Mouse (Mus musculus) thymus, postnatal 14 days (tissue): ENCODE measurements around the gene Gdf11.

ENCODE experiments used
- DNase-seq: peaks from one replicate; pipeline ENCODE4 v3.0.0; 2021

The Gdf11 gene

GRCm38 (mm10) chr10:128890383-128891295 is 879 bp downstream of the Gdf11 start:
- DNase-seq: peak; percentile 45

- peak; percentile 8 for DNase-seq
Measured at GRCm38 (mm10) chr10:128889846-128890245, 1.7 kb downstream of the Gdf11 start.

GRCm38 (mm10) chr10:128888941-128889827 is 2.3 kb downstream of the Gdf11 start:
- peak; percentile 12 for DNase-seq

- DNase-seq: no peak
Measured at GRCm38 (mm10) chr10:128882067-128882466, 9.5 kb downstream of the Gdf11 start.

GRCm38 (mm10) chr10:128878811-128879210 is 12.7 kb downstream of the Gdf11 start:
- no peak for DNase-seq

- DNase-seq: no peak
Measured at GRCm38 (mm10) chr10:128878291-128878690, 13.2 kb downstream of the Gdf11 start.

GRCm38 (mm10) chr10:128870341-128870740 is 21.2 kb downstream of the Gdf11 start:
- no peak for DNase-seq

GRCm38 (mm10) chr10:128866518-128866917 is 25.0 kb downstream of the Gdf11 start:
- no peak for DNase-seq

GRCm38 (mm10) chr10:128866042-128866441 is 25.5 kb downstream of the Gdf11 start:
- no peak for DNase-seq

- DNase-seq: no peak
Measured at GRCm38 (mm10) chr10:128861176-128861575, 30.3 kb downstream of the Gdf11 start.

- DNase-seq: no peak
Measured at GRCm38 (mm10) chr10:128850339-128850738, 41.2 kb downstream of the Gdf11 start.

- DNase-seq: no peak
Measured at GRCm38 (mm10) chr10:128848426-128848825, 43.1 kb downstream of the Gdf11 start.

GRCm38 (mm10) chr10:128846664-128847063 is 44.9 kb downstream of the Gdf11 start:
- DNase-seq: no peak

GRCm38 (mm10) chr10:128845516-128845915 is 46.0 kb downstream of the Gdf11 start:
- DNase-seq: no peak

- no peak for DNase-seq
Measured at GRCm38 (mm10) chr10:128843260-128843659, 48.3 kb downstream of the Gdf11 start.

GRCm38 (mm10) chr10:128840612-128841011 is 50.9 kb downstream of the Gdf11 start:
- DNase-seq: no peak

GRCm38 (mm10) chr10:128839434-128839833 is 52.1 kb downstream of the Gdf11 start:
- DNase-seq: no peak

- no peak for DNase-seq
Measured at GRCm38 (mm10) chr10:128837400-128837799, 54.1 kb downstream of the Gdf11 start.
